Mouse (Mus musculus): Measurements from ENCODE around the gene Gsta2.
"Not testable (repeated sequence)": the region's sequence is repeated elsewhere in the genome, so short reads cannot be mapped to it uniquely, and the experiment has no call there.

DNA sequence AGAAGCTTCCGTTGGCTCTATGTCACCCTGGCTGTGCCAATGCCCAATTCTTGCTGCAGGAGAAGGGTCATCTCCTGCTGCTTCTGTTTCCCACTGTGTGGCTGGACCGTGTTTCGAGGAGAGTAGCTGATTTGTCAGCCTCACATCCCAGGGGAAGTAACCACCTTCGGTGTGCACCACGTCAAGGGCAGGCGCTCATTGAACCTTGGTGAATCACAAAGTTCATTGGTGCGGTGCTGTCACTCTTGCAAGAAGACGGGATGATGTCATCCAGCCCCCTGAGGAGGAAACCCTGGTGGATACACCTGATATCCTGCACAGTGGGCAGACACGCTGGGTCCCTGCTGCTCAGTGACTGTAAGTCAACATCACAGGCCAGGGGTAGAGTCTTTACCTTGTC, 12.5 kb downstream of the Gsta2 start:
- not testable (repeated sequence) for TF ChIP-seq CTCF (IDR thresholded peaks at IDR 0.05; ENCODE audit: control insufficient read depth, insufficient read depth, insufficient replicate concordance, low read depth, low read length); POLR2A (IDR thresholded peaks at IDR 0.05; ENCODE audit: control insufficient read depth, low read depth, low read length)

Measured in testis, adult 2 months (tissue).